Mouse (Mus musculus) thymus, adult 18-20 months (tissue): ENCODE results near the gene Gm49333.
A peak's percentile ranks its signal among the peaks of the same experiment; 100 is the strongest.

Experiments used
- DNase-seq, 2 experiments: peaks; one replicate each; pipeline ENCODE4 v3.0.0; 2022; ENCODE audit warnings: mixed read lengths in 2 of 2

Gene Gm49333

DNA sequence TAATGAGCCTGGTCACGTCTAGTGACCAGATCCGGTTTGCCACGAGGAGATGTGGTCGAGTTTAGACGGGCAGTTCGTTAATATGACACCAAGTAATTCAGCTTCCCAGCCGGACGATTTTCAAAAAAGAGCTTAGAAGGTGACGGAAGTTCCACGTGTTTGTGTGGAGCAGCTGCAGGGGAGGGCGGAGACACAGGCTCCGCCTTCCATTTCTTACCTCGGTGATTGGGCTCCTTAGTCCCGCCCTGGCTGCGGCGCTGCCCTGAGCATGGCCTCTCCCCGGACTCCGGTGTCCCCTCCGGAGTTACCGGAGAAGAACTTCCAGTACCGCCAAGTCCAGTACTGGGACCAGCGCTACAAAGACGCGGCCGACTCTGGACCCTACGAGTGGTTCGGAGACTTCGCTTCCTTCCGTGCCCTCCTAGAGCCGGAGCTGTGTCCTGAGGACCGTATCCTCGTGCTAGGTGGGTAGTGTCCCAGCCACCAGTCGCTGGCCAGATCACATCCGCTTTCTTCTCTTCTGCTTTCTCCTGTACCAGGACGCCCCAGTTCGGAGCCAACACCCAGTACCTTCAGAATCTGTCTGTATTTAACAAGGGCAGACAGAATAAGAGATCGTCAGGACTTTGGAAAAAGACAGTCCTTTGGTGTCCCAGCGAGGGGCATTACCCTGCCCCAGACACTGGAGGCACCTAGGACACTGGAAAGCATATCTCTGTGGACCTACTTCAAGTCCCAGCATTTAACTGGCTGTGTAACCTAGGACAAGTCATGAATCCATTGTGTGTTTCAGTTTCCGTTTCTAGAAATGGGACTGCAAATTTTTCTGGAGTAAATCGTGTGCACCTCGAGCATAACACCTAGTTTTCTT, at the start of gene Gm49333, which contains the start of the genes Eef1akmt4 and Alg3:
Gm49333 (plus strand) TSS at position 254 of the 871 bp plus-strand sequence.
Eef1akmt4 (plus strand) TSS at position 237 of the 871 bp plus-strand sequence.
Alg3 (minus strand) TSS at position 379 of the 871 bp plus-strand sequence.
- DNase-seq, result peak; percentile 77 to 79

GRCm38 (mm10) chr16:20565075-20565474, 46.3 kb upstream of the Gm49333 start:
- no peak for DNase-seq

DNA sequence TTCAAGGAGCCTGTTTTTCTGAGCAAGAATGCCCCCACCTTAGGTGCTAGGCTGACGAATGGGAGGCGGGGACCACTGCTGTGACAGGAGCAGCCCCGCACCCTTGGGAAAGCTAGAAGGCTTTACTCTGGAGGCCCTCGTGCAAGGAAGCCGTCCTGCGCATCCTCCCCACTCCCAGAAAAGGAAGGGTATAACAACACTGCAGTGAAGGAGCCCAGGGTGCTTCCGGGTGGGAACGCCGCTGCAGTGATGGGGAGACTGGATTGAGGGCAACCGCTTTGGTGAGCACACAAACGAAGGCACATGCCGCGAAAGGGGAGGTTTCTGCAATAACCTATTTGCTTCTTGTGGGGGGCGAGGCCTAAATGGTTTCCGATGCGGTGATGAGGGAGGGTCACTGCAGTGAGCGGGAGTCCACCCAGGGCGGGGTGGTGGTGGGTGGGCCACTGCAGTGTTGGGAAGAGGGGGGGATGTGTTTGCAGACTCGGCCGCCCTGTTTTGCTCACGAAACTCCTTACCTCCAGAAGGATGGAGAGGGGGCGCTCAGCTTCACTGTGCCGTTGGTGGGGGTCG, 22.0 kb upstream of the Gm49333 start, which contains the start of gene Vwa5b2:
Vwa5b2 (plus strand) TSS at position 106 of the 573 bp plus-strand sequence.
- DNase-seq, result no peak

- DNase-seq, result no peak
These were observed 21.3 kb upstream of the Gm49333 start for GRCm38 (mm10) chr16:20589939-20590679.

DNA sequence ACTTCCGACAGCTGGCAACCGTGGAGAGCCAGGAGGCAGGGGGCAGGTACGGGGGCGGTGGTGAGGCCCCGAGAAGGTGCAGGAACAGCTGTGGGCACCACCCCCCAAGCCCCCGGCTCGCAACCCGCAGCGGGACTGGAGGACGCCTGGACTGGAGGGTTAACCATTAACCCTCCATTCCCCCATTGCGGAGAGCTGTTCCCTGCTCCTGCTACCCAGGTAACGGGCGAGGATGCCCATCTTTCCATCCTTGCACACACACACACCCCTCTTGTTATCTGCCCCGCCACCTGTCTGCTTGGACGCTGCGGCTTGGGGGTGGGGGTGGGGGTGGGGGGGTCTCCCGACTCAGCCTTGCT, 20.8 kb upstream of the Gm49333 start:
- DNase-seq, result no peak

DNA sequence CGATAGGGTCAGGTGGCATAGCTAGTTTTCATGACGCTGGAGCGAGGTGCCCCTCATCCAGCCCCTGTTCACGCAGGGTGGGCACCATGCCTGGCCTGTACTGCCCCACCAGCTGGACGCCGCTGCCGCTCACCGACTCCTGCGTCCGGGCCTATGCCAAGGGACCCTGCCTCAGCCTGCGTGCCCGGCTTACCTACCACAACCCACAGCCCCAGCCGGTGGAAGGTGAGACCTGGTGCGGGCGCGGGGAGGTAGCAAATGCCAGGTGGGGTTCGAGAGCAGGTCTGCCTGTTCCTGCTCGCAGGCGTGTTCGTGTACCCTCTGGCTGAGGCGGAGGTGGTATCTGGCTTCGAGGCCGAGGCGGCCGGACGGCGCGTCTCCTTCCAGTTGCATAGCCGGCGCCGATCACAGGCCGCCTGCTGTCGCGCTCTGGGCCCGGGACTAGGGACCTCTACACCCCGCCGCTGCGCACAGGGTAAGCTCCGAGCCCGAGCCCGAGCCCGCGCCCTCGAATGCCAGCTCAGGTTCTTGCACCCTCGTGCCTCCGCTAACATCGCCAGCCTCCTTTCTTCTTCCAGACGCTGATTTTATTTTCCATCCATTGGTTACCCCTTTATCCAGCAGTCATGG, 20.2 kb upstream of the Gm49333 start:
- DNase-seq, result no peak

GRCm38 (mm10) chr16:20595060-20595673, 16.2 kb upstream of the Gm49333 start:
- DNase-seq, result no peak

- no peak for DNase-seq
These were observed 15.7 kb upstream of the Gm49333 start for GRCm38 (mm10) chr16:20595737-20596136.

DNA sequence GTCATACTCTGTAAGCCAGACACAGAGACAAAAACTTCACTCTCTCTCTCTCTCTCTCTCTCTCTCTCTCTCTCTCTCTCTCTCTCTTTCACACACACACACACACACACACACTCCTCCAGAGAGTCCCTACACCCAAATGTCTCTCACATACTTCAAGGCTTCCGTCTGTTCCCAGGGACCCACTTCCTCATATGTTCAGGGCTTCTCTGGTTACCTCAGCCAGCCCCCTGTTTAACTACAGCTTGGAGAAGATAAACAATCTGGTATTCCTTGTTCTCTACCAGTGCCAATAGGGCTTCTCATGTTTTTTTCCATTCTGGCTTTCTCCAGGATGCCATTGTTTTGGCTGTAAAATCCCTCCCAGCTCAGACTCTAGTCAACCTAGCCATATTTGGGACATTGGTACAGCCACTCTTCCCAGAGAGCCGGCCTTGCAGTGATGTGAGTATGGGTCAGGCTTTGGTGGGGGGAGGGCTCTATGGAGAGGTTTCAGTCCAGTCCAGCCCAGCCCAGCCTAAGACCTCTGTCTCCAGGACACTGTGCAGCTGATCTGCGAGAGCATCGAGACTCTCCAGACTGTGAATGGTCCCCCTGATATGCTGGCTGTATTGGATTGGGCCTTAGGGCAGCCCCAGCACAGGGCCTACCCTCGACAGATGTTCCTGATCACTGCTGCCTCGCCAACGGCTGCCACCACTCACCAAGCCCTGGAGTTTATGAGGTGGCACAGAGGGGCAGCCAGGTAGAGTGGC, 14.5 kb upstream of the Gm49333 start:
- no peak for DNase-seq

DNA sequence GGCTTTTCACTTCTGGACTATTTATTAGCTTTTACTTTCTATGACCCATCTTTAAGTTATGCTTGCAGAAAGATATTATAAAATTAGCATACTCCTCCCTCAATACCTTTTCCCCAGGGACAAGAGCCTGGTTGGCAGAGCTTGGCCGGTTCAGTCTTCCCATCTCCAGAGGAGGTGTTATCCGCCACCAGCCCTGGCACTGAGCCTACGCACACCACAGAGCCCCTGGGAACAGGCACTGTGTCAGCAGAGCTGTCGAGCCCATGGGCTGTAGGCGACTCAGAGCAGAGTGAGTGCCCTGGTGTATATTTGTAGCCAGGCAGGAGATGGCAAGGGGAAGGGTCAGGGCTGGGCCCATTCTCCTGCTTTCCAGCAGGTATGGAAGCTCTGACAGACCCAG, 10.9 kb upstream of the Gm49333 start:
- DNase-seq, result no peak

DNA sequence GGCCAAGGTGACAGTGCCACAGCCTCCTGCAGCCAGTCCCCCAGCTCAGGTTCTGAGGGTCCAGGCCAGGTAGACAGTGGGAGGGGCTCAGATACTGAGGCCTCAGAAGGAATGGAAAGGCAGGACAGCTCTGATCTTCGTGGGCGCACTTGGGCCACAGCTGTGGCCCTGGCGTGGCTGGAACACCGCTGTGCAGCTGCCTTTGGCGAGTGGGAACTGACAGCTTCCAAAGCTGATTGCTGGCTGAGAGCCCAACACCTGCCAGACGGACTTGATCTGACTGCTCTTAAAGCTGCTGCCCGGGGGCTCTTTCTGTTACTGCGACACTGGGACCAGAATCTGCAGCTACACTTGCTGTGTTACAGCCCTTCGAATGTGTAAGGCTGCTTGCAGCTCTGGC, 6.7 kb upstream of the Gm49333 start:
- DNase-seq, result no peak

- peak; percentile 40 to 57 for DNase-seq
These were observed 681 bp upstream of the Gm49333 start for GRCm38 (mm10) chr16:20610501-20611356.

DNA sequence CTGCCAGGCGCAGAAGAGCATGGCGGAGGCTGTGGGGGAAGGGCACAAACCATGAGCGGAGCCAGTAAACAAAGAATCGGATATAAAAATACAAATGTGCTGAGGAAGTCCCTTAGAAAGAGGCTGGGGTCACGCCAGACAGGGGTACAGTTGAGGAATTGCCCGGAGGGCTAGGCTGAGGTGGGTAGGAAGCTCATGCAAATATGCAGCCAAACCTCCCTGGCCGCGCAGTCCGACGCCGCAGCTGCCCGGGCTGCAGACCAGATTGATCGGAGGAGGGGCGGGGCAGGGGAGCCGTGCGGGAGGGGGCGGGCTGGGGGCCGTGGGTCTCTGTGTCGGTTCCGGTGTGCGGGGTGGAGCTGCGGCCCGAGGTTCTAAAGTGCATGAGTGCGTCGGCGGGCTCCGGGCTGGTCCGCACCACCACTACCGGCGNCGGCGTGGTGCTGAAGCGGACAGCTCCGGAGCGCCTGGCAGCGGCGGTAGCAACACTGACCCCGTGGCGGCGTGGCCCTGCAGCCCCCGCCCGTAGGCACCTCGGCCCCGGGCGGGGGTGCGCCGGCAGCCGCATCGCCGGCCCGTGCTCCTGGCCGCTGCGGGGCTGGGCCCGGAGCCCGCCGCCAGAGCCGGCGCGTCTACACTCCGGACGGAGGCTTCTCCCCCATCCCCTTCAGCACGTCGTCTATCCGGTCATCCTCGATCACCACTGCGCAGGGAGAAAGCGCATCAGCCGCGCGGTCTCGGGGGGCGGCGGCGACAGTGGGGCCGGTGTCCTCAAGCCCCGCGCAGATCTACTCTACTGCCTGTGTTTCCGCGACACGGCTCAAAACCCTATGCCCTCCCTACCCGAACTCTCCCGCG, 8.4 kb downstream of the Gm49333 start:
- no peak for DNase-seq

DNA sequence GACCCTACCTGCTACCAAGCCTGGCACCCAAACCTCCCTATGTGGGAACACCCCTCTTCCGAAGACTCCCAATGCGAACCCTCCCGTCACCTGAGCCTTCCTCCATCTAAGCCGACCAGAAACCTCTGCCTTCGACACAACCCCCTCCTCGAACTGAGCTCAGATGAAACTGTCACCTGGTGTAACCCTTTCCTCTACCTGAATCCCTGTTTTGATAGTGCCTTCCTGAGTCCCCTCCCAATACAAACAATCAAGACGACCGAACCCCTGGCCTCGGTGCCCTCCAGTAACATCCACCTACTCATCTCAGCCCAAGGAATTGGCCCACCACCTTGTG, 9.0 kb downstream of the Gm49333 start:
- DNase-seq, result no peak

- DNase-seq, result peak in 1 of 2 experiments; percentile 25
These were observed 9.4 kb downstream of the Gm49333 start for GRCm38 (mm10) chr16:20620751-20621190.

- DNase-seq, result peak in 1 of 2 experiments; percentile 31
These were observed 10.0 kb downstream of the Gm49333 start, which contains the start of gene Camk2n2 for GRCm38 (mm10) chr16:20621191-20621990. Camk2n2 (minus strand) TSS chr16:20621287.

DNA sequence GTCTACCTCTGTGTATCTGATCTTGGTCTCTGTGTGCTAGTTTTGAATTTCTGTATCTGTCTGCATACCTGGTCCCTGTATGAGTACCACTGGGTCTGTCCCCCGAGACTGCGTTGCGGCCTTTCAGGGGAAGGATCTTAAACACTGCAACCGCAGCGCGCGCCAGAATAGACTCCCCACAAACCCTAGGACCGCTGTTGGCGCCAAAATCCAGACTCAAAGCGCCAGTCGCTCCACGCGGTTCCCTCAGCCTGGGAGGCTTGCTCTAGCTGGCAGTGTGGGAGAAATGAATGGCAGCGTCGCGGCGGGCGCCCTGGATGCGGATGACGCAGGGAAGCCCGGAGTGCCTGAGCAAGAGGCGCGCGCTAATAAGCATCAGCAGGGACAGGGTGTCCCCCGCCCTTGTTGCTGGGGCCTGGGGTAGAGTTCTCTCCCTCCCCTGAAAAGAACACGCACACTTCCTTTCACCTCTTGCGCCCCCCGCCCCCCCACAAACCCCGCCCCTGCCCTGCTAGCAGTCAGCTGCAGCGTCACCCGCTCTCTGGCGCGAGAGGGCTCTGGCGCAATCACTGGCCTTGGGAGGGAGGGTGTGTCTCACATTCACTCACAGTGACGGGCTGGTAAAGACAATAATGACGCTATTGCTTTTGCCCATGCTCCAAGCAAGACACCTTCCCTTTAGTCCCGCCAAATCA, 10.7 kb downstream of the Gm49333 start:
- peak in 1 of 2 experiments; percentile 18 for DNase-seq

DNA sequence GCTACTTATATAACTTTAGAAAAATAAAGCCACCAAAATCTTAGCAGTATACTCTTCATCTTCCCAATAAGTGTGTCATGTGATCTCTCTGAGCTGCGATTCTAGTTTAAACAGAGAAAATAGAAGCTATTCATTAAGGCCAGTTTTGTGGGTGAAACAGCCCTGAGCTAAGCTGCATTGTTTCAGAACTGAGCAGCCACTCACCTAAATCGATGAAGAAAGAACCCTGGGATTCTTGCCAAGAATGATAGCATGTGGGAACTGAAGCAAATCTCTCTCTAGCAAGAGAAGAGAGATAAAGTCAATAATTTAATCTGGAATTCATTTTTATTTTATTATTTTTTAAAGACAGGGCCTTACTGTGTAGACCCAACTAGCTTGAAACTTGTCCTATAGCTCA, 11.8 kb downstream of the Gm49333 start:
- no peak for DNase-seq
